Mouse (Mus musculus) megakaryocyte, embryonic 14.5 days (primary cell): ENCODE measurements at regions not wholly inside any gene's neighbourhood (a gene's known extent, or its start where the extent isn't known, plus 50 kb on each side); places are given as distances from the start of the nearest gene placed in this dataset.

Experiments used
- FLI1 ChIP-seq: IDR thresholded peaks from 2 replicates; pipeline ENCODE4 v1.6.1; 2012; ENCODE audit warnings: low read length, inconsistent platforms, mixed read lengths
- GATA1 ChIP-seq: IDR thresholded peaks from 3 replicates; pipeline ENCODE4 v1.6.1; 2012; ENCODE audit warnings: mixed read lengths, low read length, inconsistent platforms, borderline replicate concordance

DNA sequence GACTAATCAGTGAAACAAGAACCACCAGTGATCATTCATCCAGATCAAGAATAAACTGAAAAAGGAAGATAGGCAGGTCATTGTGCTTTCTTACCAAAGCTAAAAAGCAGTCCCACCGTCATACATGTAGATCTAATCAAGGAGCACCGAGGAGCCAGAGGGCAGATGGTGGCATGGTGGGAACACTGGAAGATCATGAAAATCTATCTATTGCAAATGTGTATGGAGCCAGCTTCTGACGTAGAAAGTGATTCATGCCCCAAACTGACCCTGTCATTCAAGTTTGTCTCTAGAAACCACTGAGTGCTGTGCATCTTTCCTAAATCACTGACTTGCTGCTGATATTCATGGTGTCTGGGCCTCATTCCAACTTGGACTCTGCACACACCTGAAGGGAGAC is 299.0 kb upstream of the Irx4 start:
- TF ChIP-seq GATA1: no peak
- TF ChIP-seq FLI1: no peak
